Mouse (Mus musculus) adipocyte (in vitro differentiated cells): ENCODE results near the gene Commd7.
"Not testable (repeated sequence)": the region's sequence is repeated elsewhere in the genome, so short reads cannot be mapped to it uniquely, and the experiment has no call there.

Source experiments
- DNase-seq: peaks from one replicate; pipeline ENCODE4 v3.0.0-alpha.2; 2016; ENCODE audit warnings: low spot score

Commd7 gene

GRCm38 (mm10) chr2:153631976-153632870, at the start of gene Commd7:
TSS of gene Commd7 (minus strand) at chr2:153632781.
- DNase-seq, result peak; percentile 74

DNA sequence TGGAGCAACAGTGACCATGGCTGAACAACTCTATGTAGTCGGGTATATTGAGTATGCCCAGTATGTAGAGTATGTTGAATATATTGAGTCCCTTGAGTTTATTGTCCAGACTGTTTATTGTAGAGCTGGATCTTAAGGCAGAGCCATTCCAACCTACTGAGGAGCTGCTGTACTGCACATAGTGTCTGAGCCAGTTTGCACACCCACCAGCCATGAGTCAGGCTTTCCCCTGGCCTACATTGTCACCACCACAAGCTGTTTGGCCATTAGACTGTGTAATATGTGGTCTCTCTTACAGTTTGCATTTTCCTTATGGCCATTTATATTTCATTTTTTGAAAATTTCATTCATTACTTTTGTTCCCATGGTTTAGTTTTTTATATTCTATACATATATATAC, 47.4 kb upstream of the Commd7 start:
- DNase-seq, result no peak

DNA sequence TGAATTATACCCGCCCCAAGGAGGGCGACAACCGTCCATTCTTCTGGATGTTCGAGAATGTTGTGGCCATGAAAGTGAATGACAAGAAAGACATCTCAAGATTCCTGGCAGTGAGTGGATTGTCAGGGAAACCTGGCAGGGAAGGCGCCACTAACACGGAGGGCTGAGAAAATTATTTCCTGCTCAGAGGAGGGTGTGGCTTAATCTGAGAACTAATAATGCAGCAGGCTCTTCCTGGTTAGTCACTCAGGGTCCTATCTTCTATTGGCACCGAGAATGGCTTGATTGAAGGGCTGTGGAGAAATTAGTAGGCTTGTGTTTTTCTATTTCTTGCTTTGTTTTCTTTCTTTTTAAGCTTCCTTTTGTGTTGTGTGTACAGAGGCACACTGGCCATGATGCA, 45.0 kb upstream of the Commd7 start:
- DNase-seq, result no peak

DNA sequence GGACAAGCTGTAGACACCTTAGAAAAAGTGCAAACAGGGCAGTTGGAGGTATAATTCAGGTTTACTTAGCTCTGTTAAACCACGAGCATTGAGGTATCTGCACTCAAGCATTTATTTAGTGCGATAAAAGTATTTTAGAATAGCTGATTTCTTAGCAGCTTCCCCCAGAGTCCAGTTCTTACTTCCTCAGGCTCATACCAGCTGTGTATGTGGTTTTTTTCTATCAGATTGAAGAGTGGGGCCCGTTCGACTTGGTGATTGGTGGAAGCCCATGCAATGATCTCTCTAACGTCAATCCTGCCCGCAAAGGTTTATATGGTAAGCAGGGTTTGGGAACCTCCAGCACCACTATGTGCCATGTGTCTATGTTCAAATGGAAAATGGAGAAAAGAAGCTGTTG, 44.4 kb upstream of the Commd7 start:
- no peak for DNase-seq

DNA sequence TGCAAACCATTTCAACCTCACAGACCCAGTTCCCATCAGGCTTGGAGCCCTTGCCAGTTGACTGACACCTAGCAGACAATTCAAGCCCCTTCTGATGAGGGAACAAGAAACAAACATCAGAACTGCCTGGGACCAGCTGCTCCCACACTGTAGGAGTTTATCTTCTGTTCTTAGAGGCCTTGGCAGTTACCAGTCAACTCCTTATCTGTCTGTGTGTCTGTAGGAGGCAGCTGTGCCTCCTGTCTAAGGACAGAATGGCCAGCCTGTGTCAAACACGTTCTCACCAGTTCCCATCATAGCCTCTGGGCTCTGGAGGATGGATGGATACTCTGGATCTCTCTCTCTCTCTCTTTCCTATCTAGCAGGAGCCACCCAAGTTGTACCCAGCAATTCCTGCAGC, 42.8 kb upstream of the Commd7 start:
- DNase-seq, result not testable (repeated sequence)

DNA sequence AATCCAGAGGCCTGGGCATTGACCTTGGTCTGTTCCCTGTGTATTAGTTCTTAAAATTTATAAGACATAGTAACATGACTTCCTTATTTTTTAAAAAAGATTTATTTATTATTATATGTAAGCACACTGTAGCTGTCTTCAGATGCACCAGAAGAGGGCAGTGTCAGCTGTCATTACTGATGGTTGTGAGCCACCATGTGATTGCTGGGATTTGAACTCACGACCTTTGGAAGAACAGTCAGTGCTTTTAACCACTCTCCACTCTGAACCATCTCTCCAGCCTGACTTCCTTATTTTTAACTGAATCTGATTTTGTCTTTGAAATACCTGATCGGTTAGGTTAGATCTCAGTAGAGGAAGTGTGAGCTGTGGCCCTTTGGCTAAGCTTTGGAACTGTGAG, 40.0 kb upstream of the Commd7 start:
- no peak for DNase-seq

- DNase-seq, result peak; percentile 15
Observed at GRCm38 (mm10) chr2:153670111-153670510, 37.5 kb upstream of the Commd7 start.

GRCm38 (mm10) chr2:153668754-153669376, 36.3 kb upstream of the Commd7 start:
- DNase-seq, result peak; percentile 72

DNA sequence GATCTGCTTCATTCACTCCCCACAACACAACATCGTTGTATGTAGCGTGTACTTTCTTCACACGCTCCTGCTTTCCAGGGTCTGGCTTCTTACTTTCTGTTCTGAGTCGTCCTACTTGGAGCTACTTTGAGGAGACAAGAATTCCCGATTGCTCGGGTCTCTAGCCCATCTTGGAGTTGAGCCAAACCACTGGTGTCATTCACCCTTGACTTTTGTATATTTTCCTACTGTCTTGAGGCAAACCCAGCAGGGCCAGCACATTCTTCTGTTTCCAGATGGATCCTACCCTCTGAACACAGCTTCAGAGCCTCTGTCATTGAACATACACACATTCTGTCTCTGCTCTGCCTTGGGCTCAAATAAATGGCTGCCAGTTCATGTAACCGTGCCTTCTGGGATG, 32.8 kb upstream of the Commd7 start:
- DNase-seq, result no peak

DNA sequence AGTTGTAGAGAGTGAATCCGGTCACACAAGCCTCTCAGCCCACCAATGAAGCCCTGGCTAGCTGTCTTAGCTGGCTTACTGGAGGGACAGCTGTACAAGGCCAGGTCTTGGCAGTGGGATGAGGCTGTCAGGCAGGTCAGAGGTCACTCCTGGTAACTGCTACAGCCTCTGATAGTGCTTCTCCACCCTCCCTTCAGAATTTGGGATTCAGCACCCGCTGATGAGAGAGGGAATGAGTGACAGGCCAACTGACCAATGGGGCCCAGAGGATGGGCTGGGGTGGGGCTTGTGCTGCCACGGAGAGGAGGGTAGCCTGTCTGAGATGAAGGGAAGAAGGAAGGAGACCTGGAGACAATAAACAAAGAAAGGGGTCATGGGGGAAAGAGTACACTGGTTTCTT, 28.0 kb upstream of the Commd7 start:
- DNase-seq, result no peak

DNA sequence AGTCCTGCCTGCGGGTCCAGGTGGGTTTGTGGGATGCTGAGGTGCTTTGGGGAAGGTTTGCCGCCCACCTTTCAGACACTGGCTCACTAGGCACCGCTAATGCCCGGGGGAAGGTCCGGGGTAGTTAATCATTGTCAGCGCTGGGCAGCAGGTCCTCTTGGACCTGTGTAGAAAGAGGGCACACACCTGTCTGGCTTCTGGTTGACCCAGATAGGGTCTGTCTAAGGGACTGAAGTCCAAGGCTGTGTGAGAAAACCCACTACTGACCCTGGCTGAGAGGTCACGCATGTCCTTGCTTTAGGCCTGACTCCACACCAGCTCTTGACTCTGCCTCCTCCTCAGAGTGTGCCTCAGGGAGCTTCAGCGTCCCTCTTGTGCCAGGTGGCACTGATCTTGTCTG, 25.1 kb upstream of the Commd7 start:
- not testable (repeated sequence) for DNase-seq

- DNase-seq, result no peak
Observed at GRCm38 (mm10) chr2:153651681-153652080, 19.1 kb upstream of the Commd7 start.

- no peak for DNase-seq
Observed at GRCm38 (mm10) chr2:153650014-153650687, 17.6 kb upstream of the Commd7 start.

- peak; percentile 26 for DNase-seq
Observed at GRCm38 (mm10) chr2:153649298-153650013, 16.9 kb upstream of the Commd7 start, which contains the start of gene Dnmt3b. TSS of gene Dnmt3b (plus strand) at chr2:153649450.

DNA sequence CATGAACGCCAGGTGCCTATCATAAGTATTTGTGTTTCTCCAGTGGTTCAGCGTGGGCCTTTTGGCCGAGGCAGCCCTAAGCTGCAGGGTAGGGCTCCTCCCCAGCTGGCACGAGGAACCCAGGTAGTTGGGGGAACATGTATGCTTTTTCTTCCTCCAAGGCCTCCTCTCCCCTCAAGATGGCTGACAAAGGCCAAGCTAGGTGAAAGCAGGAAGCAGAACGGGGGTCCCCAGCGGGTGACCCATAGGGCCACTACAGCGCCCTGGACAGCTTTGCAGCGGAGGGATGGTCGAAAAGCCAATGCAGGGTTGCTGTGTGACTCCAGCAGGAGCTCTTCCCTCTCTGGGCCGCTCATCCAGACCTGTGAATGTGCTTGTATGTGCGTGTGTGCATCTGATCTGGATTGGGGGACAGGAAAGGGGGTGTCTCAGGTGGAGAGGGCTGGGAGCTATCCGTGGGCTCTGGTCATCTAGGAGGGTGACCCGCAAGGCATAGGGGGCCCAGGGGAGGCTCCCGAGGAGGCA, 16.3 kb upstream of the Commd7 start:
- no peak for DNase-seq

- DNase-seq, result no peak
Observed at GRCm38 (mm10) chr2:153642999-153643398, 10.4 kb upstream of the Commd7 start.

DNA sequence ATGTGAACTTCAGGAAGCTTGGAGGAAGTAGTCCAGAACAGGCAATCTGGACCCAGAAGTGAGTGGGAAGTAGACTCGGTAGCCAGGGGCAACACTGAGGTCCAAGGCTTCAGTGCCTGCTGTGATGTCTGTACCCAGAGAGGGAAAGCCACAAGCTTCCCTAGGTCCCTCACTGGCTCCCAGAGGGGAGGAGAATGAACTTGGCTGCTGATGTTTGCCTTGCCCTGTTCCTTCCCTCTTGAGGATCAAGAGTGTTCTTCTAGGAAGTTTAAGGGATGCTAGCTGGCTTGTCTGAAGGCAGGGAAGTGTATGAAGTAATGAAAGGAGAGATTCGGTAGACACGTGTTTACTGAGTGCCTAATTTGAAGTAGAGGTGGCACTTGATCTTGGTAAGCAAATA, 9.9 kb upstream of the Commd7 start:
- DNase-seq, result no peak

DNA sequence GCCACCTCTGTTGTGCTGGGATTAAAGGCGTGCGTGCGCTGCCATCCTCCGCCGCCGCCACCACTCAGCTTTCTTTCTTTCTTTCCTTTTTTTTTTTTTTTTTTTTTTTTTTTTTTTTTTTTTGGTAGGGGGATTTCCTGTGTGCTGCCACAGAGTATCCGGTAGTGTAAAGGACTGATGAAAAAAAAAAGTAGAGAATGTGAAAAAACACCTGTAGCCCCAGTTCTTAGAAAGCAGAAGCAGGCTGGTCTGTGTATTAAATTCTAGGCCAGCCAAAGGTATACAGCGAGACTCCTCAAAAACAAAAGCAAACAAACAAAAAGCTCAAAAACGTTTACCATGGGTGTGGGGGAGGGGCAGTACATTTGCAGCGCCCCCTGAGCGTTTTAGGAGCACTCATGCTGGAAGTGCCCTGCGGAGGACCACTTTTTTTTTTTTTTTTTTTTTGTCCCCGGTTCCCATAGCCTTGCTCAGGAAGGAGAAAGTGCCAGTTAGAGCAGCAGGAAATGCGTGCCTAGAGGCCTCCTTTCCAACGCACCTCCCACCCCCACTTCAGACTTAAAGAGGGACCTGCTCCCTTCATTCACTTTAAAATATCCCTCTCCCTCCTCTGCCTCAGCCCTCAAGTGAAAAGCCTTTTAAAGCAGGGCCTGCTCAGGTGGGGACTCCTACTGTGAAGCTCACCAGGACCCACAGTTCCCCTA, 6.5 kb upstream of the Commd7 start:
- no peak for DNase-seq

- no peak for DNase-seq
Observed at GRCm38 (mm10) chr2:153633259-153633658, 678 bp upstream of the Commd7 start.

DNA sequence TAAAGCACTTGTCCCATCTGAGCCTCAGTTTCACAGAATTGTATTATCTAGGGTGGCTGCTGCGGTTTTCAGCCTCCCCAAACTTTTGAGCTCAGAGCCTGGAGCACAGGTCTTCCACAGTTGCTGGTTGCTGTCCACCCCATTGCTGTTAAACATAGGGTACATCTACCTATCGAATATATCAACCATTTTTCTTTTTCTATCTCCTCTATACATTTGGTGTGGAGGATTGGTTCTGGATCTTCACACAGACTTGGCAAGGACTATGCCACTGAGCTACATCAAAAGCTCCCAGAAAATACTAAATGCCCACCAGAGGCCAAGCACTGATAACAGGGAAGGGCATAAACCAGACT, 268 bp upstream of the Commd7 start:
- DNase-seq, result no peak

GRCm38 (mm10) chr2:153630950-153631349, 1.6 kb downstream of the Commd7 start:
- DNase-seq, result no peak
